Mouse (Mus musculus) limb, embryonic 13.5 days (tissue): ENCODE measurements around the gene Hrc. TPM values are rescaled to one million over a fixed set of nuclear protein-coding genes. Genes with fewer than 3 reads are reported as not detected.

ENCODE experiments used
- ATAC-seq: fragments of 200-750 bp; cut with Nextera tagmentation; 2 replicates; pipeline ENCODE4 v1.8.0; 2017; ENCODE audit warnings: low read depth, moderate number of reproducible peaks, moderate TSS enrichment; ENCODE audit not compliant: low FRiP score
- H3K27ac ChIP-seq: fragments of 300-500 bp; sonication (generic); 2 replicates; pipeline ENCODE4 v1.5.1; 2015; ENCODE audit warnings: inconsistent platforms, mild to moderate bottlenecking, moderate library complexity
- H3K27me3 ChIP-seq: fragments of 300-500 bp; sonication (generic); 2 replicates; pipeline ENCODE4 v1.6.1; 2015; ENCODE audit warnings: mild to moderate bottlenecking, inconsistent platforms
- H3K36me3 ChIP-seq: fragments of 300-500 bp; sonication (generic); 2 replicates; pipeline ENCODE4 v1.6.1; 2015; ENCODE audit warnings: inconsistent platforms, mild to moderate bottlenecking, moderate library complexity
- H3K4me1 ChIP-seq: fragments of 300-500 bp; sonication (generic); 2 replicates; pipeline ENCODE4 v1.6.1; 2015; ENCODE audit warnings: inconsistent platforms
- H3K4me2 ChIP-seq: fragments of 300-500 bp; sonication (generic); replicated peaks from 2 replicates; pipeline ENCODE4 v1.6.1; 2015; ENCODE audit warnings: inconsistent platforms, mild to moderate bottlenecking, moderate library complexity
- H3K4me3 ChIP-seq: fragments of 300-500 bp; sonication (generic); 2 replicates; pipeline ENCODE4 v1.5.1; 2015; ENCODE audit warnings: moderate library complexity, mild to moderate bottlenecking, inconsistent platforms
- H3K9ac ChIP-seq: fragments of 300-500 bp; sonication (generic); 2 replicates; pipeline ENCODE4 v1.6.1; 2015; ENCODE audit warnings: mild to moderate bottlenecking, inconsistent platforms
- H3K9me3 ChIP-seq: fragments of 300-500 bp; sonication (generic); 2 replicates; pipeline ENCODE4 v1.6.1; 2016; ENCODE audit warnings: inconsistent platforms
- WGBS: fragments of 180-500 bp; shearing (Covaris S2); methylation state at CpG from one replicate; pipeline ENCODE4 v1.1.7; 2015; 5-methylcytosine and 5-hydroxymethylcytosine counted together
- polyA plus RNA-seq: library from polyadenylated mRNA; unstranded; fragments of >200 nt; fragmentation: Nextera tagmentation; extraction: Ambion mirVana; gene quantifications from 2 replicates; pipeline ENCODE4 v1.2.1, GENCODE M21; 2015

Gene Hrc
- polyA plus RNA-seq, 1 experiment from 2014 or later, result 3.9 TPM

DNA sequence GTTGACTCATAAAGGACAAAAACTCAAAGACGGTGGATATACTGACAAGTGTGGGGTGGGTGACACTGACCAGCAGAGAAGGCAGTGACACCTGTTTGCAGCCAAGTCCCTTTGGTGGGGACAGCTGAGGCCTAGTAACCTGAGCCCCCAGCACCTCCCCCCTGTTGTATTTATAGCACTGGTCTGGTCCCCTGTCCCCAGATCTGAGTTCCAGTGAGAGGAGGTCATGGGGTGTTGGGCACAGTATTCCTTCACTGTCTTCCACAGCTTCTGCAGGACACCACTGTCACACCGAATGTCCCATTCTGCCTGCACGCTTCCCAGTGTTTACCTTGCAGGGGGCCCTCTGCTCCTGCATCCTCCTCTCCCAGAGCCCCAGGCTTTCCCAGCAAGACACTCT, 485 bp upstream of the Hrc start:
- H3K27ac ChIP-seq, result no peak overlapping the region
- H3K9ac ChIP-seq, result no peak overlapping the region
- H3K4me2 ChIP-seq, result peak overlapping the region; percentile 89; the same call in 1 of the 2 replicates
- H3K27me3 ChIP-seq, result peaks cover 4% of the 10 kb centered on the region; the same call in 1 of the 2 replicates
- no peaks in the 10 kb centered on the region for H3K36me3 ChIP-seq
- WGBS, result 7% methylated on average over 3 of the region's 3 CpGs
- H3K4me1 ChIP-seq, result peaks cover 50% of the 10 kb centered on the region
- no peaks in the 10 kb centered on the region for H3K9me3 ChIP-seq
- H3K4me3 ChIP-seq, result no peak overlapping the region; the same call in 1 of the 2 replicates
- 0 out of 2 replicates have a peak, but pooled peaks have one; percentile 12 for ATAC-seq

DNA sequence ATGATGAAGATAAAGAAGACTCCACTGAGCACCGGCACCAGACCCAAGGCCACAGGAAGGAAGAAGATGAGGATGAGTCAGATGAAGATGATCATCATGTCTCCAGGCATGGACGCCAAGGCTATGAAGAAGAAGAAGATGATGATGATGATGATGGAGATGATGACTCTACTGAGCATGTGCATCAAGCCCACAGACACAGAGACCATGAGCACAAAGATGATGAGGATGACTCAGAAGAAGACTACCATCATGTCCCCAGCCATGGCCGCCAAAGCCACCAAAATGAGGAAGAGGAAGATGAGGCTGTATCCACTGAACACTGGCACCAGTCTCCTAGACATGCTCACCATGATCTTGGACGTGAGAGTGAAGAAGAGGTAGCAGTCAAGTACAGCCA, 1.2 kb downstream of the Hrc start:
- H3K27ac ChIP-seq, result no peak overlapping the region
- no peaks in the 10 kb centered on the region for H3K9me3 ChIP-seq
- ATAC-seq, result no peak
- no peak overlapping the region for H3K9ac ChIP-seq
- WGBS, result 89% methylated on average over 4 of the region's 4 CpGs
- H3K4me2 ChIP-seq, result no peak overlapping the region
- H3K36me3 ChIP-seq, result no peaks in the 10 kb centered on the region
- peaks cover 4% of the 10 kb centered on the region; the same call in 1 of the 2 replicates for H3K27me3 ChIP-seq
- no peak overlapping the region for H3K4me3 ChIP-seq
- H3K4me1 ChIP-seq, result peaks cover 64% of the 10 kb centered on the region

- no peak for ATAC-seq
- Histone ChIP-seq H3K9ac (no peak overlapping the region), H3K9me3 (no peaks in the 10 kb centered on the region), H3K4me2 (peak overlapping the region; percentile 96), H3K27me3 (peaks cover 4% of the 10 kb centered on the region; the same call in 1 of the 2 replicates), H3K4me1 (peaks cover 61% of the 10 kb centered on the region), H3K36me3 (no peaks in the 10 kb centered on the region), H3K4me3 (peak overlapping the region; percentile 62; the same call in 1 of the 2 replicates), H3K27ac (no peak overlapping the region)
- 17% methylated on average over 4 of the region's 4 CpGs for WGBS
Measured at GRCm38 (mm10) chr7:45337469-45337868, 2.4 kb downstream of the Hrc start.

- Histone ChIP-seq H3K4me3 (peak overlapping the region; percentile 62), H3K4me2 (peak overlapping the region; percentile 96), H3K4me1 (peaks cover 54% of the 10 kb centered on the region), H3K27me3 (peaks cover 4% of the 10 kb centered on the region; the same call in 1 of the 2 replicates), H3K36me3 (no peaks in the 10 kb centered on the region), H3K27ac (no peak overlapping the region), H3K9ac (peak overlapping the region; percentile 75), H3K9me3 (no peaks in the 10 kb centered on the region)
- WGBS, result 2% methylated on average over 14 of the region's 14 CpGs
- ATAC-seq, result no peak
Measured at GRCm38 (mm10) chr7:45338161-45338911, 3.2 kb downstream of the Hrc start.

GRCm38 (mm10) chr7:45339410-45340065, 4.4 kb downstream of the Hrc start:
- H3K4me1 ChIP-seq, result peaks cover 47% of the 10 kb centered on the region
- H3K27ac ChIP-seq, result peak overlapping the region; percentile 44; the same call in 1 of the 2 replicates
- peak overlapping the region; percentile 75 for H3K9ac ChIP-seq
- peak; percentile 72 for ATAC-seq
- peak overlapping the region; percentile 96 for H3K4me2 ChIP-seq
- under 1% methylated on average over 35 of the region's 39 CpGs for WGBS
- peak overlapping the region; percentile 62 for H3K4me3 ChIP-seq
- no peaks in the 10 kb centered on the region for H3K9me3 ChIP-seq
- H3K27me3 ChIP-seq, result peaks cover 4% of the 10 kb centered on the region; the same call in 1 of the 2 replicates
- H3K36me3 ChIP-seq, result no peaks in the 10 kb centered on the region

GRCm38 (mm10) chr7:45340066-45340442, 5.0 kb downstream of the Hrc start:
- ATAC-seq, result no peak
- H3K27ac ChIP-seq, result no peak overlapping the region; the same call in 1 of the 2 replicates
- H3K9ac ChIP-seq, result peak overlapping the region; percentile 60
- 1% methylated on average over 11 of the region's 11 CpGs for WGBS
- H3K9me3 ChIP-seq, result no peaks in the 10 kb centered on the region
- peaks cover 42% of the 10 kb centered on the region for H3K4me1 ChIP-seq
- peak overlapping the region; percentile 96 for H3K4me2 ChIP-seq
- H3K4me3 ChIP-seq, result peak overlapping the region; percentile 62
- peaks cover 4% of the 10 kb centered on the region; the same call in 1 of the 2 replicates for H3K27me3 ChIP-seq
- no peaks in the 10 kb centered on the region for H3K36me3 ChIP-seq

DNA sequence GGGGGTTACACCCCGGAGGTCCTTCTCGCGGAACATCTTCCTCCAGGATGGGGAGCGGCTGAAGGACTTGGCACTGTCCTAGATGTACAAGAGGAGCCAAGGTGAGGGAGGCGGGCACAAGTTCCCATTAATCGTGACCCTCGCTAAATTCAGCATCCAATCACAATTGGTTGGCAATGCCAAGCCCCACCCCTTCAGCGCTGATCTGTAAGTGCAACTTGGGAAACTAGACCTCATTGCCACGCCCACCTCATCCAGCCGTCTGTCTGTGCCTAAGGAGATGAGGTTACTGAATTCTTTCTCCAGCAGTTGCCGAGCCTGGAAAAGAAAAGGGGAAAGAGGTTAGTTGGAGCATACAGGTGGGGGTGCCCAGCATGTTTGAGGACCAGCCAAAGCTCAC, 5.6 kb downstream of the Hrc start:
- Histone ChIP-seq H3K4me1 (peaks cover 38% of the 10 kb centered on the region), H3K27ac (peak overlapping the region; percentile 44; the same call in 1 of the 2 replicates), H3K9me3 (no peaks in the 10 kb centered on the region), H3K9ac (peak overlapping the region; percentile 60), H3K4me3 (peak overlapping the region; percentile 62), H3K36me3 (no peaks in the 10 kb centered on the region), H3K4me2 (peak overlapping the region; percentile 96), H3K27me3 (peaks cover 4% of the 10 kb centered on the region; the same call in 1 of the 2 replicates)
- under 1% methylated on average over 11 of the region's 11 CpGs for WGBS
- peak; percentile 25; the same call in 1 of the 2 replicates for ATAC-seq

DNA sequence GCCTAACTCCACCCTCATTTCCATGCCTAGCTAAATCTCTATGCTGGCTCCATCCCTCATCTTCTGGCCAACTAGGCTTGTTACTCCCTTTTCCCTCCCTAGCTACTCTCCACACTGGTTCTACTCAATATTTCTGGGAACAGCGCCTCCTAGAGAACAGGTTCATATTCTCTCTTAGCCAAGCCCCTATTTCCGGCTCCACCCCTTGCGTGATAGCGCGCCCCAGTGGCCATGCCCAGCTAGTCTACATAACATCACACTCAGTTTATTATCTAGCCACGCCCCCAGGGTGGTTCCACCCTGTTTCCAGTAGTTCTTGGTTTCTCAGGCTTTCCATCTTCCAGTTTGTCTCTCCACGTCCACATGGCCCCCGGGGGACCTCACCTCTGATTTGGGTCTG, 6.2 kb downstream of the Hrc start:
- H3K4me1 ChIP-seq, result peaks cover 38% of the 10 kb centered on the region
- WGBS, result 6% methylated on average over 8 of the region's 8 CpGs
- no peak for ATAC-seq
- no peak overlapping the region for H3K9ac ChIP-seq
- H3K27me3 ChIP-seq, result peaks cover 4% of the 10 kb centered on the region; the same call in 1 of the 2 replicates
- peak overlapping the region; percentile 62 for H3K4me3 ChIP-seq
- H3K9me3 ChIP-seq, result no peaks in the 10 kb centered on the region
- H3K4me2 ChIP-seq, result peak overlapping the region; percentile 96
- H3K27ac ChIP-seq, result 0 out of 2 replicates have a peak overlapping the region, but pooled peaks have one; percentile 44
- no peaks in the 10 kb centered on the region for H3K36me3 ChIP-seq

GRCm38 (mm10) chr7:45342081-45342480, 7.0 kb downstream of the Hrc start:
- peaks cover 38% of the 10 kb centered on the region for H3K4me1 ChIP-seq
- no peak overlapping the region for H3K4me3 ChIP-seq
- H3K36me3 ChIP-seq, result no peaks in the 10 kb centered on the region
- H3K27me3 ChIP-seq, result peaks cover 4% of the 10 kb centered on the region; the same call in 1 of the 2 replicates
- H3K27ac ChIP-seq, result no peak overlapping the region
- ATAC-seq, result no peak
- H3K9ac ChIP-seq, result no peak overlapping the region
- 90% methylated on average over 11 of the region's 11 CpGs for WGBS
- no peak overlapping the region for H3K4me2 ChIP-seq
- no peaks in the 10 kb centered on the region for H3K9me3 ChIP-seq

DNA sequence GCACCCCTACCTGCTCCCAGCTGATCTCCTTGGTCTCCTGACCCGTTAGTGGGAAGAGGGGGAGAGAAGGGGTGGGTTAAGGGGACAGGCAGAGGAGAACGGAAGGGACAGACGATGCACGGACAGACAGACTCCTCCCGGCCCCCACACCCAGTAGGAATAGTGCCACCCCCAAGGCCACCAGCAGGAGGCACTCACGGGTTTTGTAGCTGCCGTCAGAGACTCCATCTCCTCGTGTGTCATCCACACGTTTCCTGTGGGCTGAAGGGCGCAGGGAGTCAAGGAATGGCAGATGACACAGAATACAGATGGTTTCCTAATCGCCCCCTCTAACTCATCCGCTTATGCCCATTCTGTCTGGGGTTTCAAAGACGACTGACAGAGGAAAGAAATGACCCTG, 8.5 kb downstream of the Hrc start:
- no peak for ATAC-seq
- H3K4me3 ChIP-seq, result no peak overlapping the region
- H3K9ac ChIP-seq, result no peak overlapping the region
- no peaks in the 10 kb centered on the region; the same call in 1 of the 2 replicates for H3K27me3 ChIP-seq
- peaks cover 28% of the 10 kb centered on the region for H3K4me1 ChIP-seq
- no peaks in the 10 kb centered on the region for H3K36me3 ChIP-seq
- H3K4me2 ChIP-seq, result no peak overlapping the region
- WGBS, result 27% methylated on average over 13 of the region's 13 CpGs
- H3K27ac ChIP-seq, result no peak overlapping the region
- H3K9me3 ChIP-seq, result no peaks in the 10 kb centered on the region

- no peak overlapping the region for H3K27ac ChIP-seq
- H3K27me3 ChIP-seq, result no peaks in the 10 kb centered on the region; the same call in 1 of the 2 replicates
- H3K4me2 ChIP-seq, result no peak overlapping the region
- ATAC-seq, result no peak
- no peak overlapping the region for H3K4me3 ChIP-seq
- 70% methylated on average over 13 of the region's 13 CpGs for WGBS
- H3K9me3 ChIP-seq, result no peaks in the 10 kb centered on the region
- H3K36me3 ChIP-seq, result no peaks in the 10 kb centered on the region
- 0 out of 2 replicates have a peak overlapping the region, but pooled peaks have one; percentile 1 for H3K9ac ChIP-seq
- H3K4me1 ChIP-seq, result no peaks in the 10 kb centered on the region
Measured at GRCm38 (mm10) chr7:45346905-45347304, 11.8 kb downstream of the Hrc start.

GRCm38 (mm10) chr7:45353041-45353440, 18.0 kb downstream of the Hrc start:
- Histone ChIP-seq H3K4me1 (no peaks in the 10 kb centered on the region), H3K9me3 (no peaks in the 10 kb centered on the region), H3K27ac (no peak overlapping the region), H3K9ac (no peak overlapping the region), H3K27me3 (peaks cover 14% of the 10 kb centered on the region; the same call in 1 of the 2 replicates), H3K4me2 (no peak overlapping the region), H3K4me3 (no peak overlapping the region), H3K36me3 (no peaks in the 10 kb centered on the region)
- 23% methylated on average over 5 of the region's 5 CpGs for WGBS
- no peak for ATAC-seq
